Mouse (Mus musculus): ENCODE data around the gene Sp6. TPM values are rescaled to one million over a fixed set of nuclear protein-coding genes. Genes with fewer than 3 reads are reported as not detected.
A peak's percentile ranks its signal among the peaks of the same experiment; 100 is the strongest.

Gene Sp6
- total and polyA plus RNA-seq, 2 experiments = 0.04 to 0.09 TPM

DNA sequence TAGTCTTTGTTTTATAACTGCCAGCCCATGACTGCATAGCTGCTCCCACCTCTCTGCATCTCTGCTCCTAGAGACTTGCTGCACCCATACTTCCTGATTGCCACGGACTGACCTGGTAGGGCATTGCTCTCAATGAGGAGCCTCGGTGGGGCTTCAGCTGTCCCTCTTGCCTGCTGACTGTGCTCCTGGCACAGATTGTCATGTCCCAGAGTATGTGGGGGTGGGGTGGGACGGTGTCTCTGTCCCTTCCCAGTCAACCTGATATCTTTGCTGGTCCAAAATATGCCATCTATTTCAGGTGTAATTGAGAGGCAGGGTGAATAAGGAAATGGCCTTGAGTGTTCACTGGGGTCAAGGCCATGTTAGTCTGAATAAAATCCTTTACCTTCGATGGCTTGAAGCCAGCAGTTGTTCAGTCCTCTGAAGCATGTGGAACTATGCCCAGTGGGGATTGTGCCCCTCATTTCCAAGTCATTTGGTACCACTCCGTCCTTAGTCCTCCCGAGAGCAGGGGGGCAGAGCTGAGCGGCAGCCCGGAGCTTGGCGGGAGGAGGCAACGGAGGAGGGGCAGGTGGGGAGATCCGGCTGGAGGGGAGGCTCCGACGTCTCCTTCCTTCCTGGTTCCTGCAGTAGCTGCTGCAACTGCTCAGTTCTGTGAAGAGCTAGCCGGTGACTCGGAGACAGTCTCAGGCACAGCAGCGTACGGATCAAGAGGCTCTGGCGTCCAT, 37.2 kb downstream of the Sp6 start, which contains the start of gene Osbpl7:
Gene Osbpl7, plus strand, starts transcription at position 413 of the 728 bp plus-strand sequence.
- Histone ChIP-seq H3K27ac (replicated peaks; ENCODE audit: insufficient read depth, low read depth, low read length) (no peak within 1 kb of the TSS), H3K4me1 (ENCODE audit: control insufficient read depth, insufficient read depth, low read length) (peaks cover 8% of the 10 kb centered on the region), H3K36me3 (ENCODE audit: control insufficient read depth, insufficient read depth, low read length) (no peaks in the 10 kb centered on the region), H3K4me3 (ENCODE audit: insufficient read depth, low read depth, low read length) (peak within 1 kb of the TSS; percentile 62), H3K79me2 (ENCODE audit: control insufficient read depth, insufficient read depth, low read length) (no peaks in the 10 kb centered on the region), H3K9ac (ENCODE audit: low read depth, low read length) (peak within 1 kb of the TSS; percentile 62), H3K27me3 (ENCODE audit: control insufficient read depth, insufficient read depth, low read length) (no peaks in the 10 kb centered on the region)
- TF ChIP-seq CTCF (IDR thresholded peaks at IDR 0.05; ENCODE audit: low read depth, low read length) = peak; percentile 47
- 0 out of 2 replicates have a peak, but pooled peaks have one; percentile 30 for TF ChIP-seq POLR2A (IDR thresholded peaks at IDR 0.05; ENCODE audit: extremely low read depth, insufficient read depth, low read length)
- WGBS = 6% methylated on average over 18 of the region's 18 CpGs
- no peak for DNase-seq (ENCODE audit: extremely low read depth, low read depth, low spot score)

DNA sequence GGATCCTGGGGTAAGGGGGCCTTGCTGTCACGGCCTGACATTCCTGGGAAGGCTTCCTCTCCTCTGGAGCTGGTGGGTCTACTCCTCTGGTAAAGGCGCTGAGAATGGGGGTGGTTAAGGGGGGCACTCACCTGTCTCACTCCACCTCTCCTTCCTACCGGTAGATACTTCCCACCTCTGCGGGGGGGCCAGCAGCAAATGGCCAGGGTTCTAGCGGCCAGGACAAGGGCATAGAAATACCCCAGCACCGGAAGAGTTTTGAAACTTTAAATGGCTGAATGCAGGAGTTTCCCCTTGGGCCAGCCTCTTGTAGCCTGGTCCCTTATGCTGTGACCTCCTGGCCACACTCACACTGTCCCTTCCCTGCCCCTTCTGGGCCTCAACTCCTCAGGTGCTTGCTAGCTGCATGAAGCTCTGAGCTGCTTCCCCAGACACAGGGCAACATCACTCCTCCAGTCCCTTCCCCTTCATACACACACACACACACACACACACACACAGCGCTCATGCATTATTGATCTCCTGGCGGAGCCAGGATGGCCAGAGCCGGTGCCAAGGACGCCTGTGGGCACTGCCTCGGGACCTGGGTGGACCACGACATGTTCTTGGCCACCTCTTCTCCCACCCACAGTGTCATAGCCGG, 37.9 kb downstream of the Sp6 start:
- Histone ChIP-seq H3K79me2 (ENCODE audit: control insufficient read depth, insufficient read depth, low read length) (no peaks in the 10 kb centered on the region), H3K4me3 (ENCODE audit: insufficient read depth, low read depth, low read length) (peak overlapping the region; percentile 62), H3K27ac (replicated peaks; ENCODE audit: insufficient read depth, low read depth, low read length) (no peak overlapping the region), H3K4me1 (ENCODE audit: control insufficient read depth, insufficient read depth, low read length) (peaks cover 8% of the 10 kb centered on the region), H3K9ac (ENCODE audit: low read depth, low read length) (peak overlapping the region; percentile 62), H3K36me3 (ENCODE audit: control insufficient read depth, insufficient read depth, low read length) (no peaks in the 10 kb centered on the region), H3K27me3 (ENCODE audit: control insufficient read depth, insufficient read depth, low read length) (no peaks in the 10 kb centered on the region)
- TF ChIP-seq POLR2A (IDR thresholded peaks at IDR 0.05; ENCODE audit: extremely low read depth, insufficient read depth, low read length) = no peak
- WGBS = 2% methylated on average over 13 of the region's 13 CpGs
- DNase-seq (ENCODE audit: extremely low read depth, low read depth, low spot score) = peak; percentile 45

DNA sequence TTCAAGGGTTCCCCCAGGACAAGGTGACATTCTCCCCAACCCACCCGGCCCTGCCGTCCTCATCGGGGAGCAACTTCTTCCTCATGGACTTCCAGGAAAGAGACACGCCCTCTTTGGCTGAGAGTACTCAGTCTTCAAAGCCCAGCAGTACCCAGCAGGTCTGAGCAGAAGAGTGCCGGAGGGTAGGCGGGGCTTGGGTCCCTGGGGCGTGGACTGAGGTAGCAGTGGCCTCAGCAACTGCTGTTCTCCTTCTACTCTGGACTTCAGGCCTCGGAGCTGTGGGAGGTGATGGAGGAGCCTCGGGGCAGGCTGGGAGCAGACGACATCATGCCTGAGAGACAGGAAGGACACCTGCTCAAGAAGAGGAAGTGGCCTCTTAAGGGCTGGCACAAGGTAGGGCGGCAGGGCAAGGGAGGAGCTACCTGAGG, 39.0 kb downstream of the Sp6 start:
- WGBS = 49% methylated on average over 11 of the region's 11 CpGs
- no peak overlapping the region for H3K27ac ChIP-seq (replicated peaks; ENCODE audit: insufficient read depth, low read depth, low read length)
- no peaks in the 10 kb centered on the region for H3K79me2 ChIP-seq (ENCODE audit: control insufficient read depth, insufficient read depth, low read length)
- DNase-seq (ENCODE audit: extremely low read depth, low read depth, low spot score) = no peak
- H3K4me1 ChIP-seq (ENCODE audit: control insufficient read depth, insufficient read depth, low read length) = peaks cover 8% of the 10 kb centered on the region
- no peaks in the 10 kb centered on the region for H3K36me3 ChIP-seq (ENCODE audit: control insufficient read depth, insufficient read depth, low read length)
- TF ChIP-seq CTCF (IDR thresholded peaks at IDR 0.05; ENCODE audit: low read depth, low read length) (no peak), POLR2A (IDR thresholded peaks at IDR 0.05; ENCODE audit: extremely low read depth, insufficient read depth, low read length) (no peak)
- no peaks in the 10 kb centered on the region for H3K27me3 ChIP-seq (ENCODE audit: control insufficient read depth, insufficient read depth, low read length)
- H3K9ac ChIP-seq (ENCODE audit: low read depth, low read length) = no peak overlapping the region
- H3K4me3 ChIP-seq (ENCODE audit: insufficient read depth, low read depth, low read length) = no peak overlapping the region

DNA sequence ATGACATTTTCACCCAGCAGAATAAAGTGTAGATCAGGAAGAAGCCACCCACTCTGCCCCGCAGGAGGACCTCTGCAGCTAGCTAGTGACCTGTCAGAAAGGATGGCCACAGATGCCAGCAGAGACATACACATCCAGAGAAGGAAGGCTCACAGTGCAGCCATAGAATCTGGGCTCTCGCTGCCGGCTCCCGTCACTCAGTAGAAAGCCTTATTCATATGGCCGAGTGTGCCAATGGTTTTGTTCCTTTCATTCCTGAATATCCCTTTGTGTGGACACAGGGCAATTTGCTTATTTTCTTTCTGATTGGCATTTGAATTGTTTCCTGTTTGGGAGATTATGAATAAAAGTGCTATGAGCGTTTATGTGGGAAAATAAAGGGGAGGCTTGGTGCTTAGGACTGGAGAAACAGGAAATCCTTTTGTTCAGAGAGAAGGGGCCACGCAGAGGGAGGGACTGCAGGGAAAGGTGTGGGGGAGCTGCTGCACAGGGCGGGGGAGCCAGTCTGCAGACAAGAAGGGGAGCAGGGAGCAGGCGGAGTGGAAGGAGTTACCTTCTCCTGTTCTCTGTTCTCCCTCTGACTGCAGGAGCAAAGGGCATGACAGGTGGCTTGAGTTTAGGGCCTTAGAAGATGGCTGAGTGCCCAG, 50.2 kb downstream of the Sp6 start:
- Histone ChIP-seq H3K79me2 (ENCODE audit: control insufficient read depth, insufficient read depth, low read length) (no peaks in the 10 kb centered on the region), H3K4me1 (ENCODE audit: control insufficient read depth, insufficient read depth, low read length) (no peaks in the 10 kb centered on the region), H3K9ac (ENCODE audit: low read depth, low read length) (no peak overlapping the region), H3K27ac (replicated peaks; ENCODE audit: insufficient read depth, low read depth, low read length) (no peak overlapping the region), H3K27me3 (ENCODE audit: control insufficient read depth, insufficient read depth, low read length) (no peaks in the 10 kb centered on the region), H3K4me3 (ENCODE audit: insufficient read depth, low read depth, low read length) (no peak overlapping the region), H3K36me3 (ENCODE audit: control insufficient read depth, insufficient read depth, low read length) (no peaks in the 10 kb centered on the region)
- TF ChIP-seq POLR2A (IDR thresholded peaks at IDR 0.05; ENCODE audit: extremely low read depth, insufficient read depth, low read length) (no peak), CTCF (IDR thresholded peaks at IDR 0.05; ENCODE audit: low read depth, low read length) (no peak)
- no peak for DNase-seq (ENCODE audit: extremely low read depth, low read depth, low spot score)
- WGBS = 80% methylated on average over 9 of the region's 9 CpGs

DNA sequence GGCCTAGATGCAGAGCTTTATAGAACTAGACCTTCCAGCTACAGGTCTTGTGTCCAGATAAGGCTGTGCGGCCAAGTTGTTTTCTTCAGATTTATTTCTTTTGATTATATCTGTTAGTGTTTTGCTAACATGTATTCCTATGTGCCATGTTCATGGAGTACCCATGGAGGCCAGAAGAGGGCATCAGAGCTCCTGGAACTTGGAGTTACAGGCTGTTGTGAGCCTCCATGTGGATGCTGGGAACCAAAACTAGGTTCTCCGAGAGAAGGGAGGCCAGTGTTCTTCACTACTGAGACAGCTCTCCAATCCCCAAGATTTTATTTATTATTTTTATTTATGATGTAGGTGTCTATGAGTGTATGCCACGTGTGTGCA, 50.7 kb downstream of the Sp6 start:
- WGBS = 93% methylated on average over 3 of the region's 3 CpGs
- Histone ChIP-seq H3K4me3 (ENCODE audit: insufficient read depth, low read depth, low read length) (no peak overlapping the region), H3K27me3 (ENCODE audit: control insufficient read depth, insufficient read depth, low read length) (no peaks in the 10 kb centered on the region), H3K27ac (replicated peaks; ENCODE audit: insufficient read depth, low read depth, low read length) (no peak overlapping the region), H3K4me1 (ENCODE audit: control insufficient read depth, insufficient read depth, low read length) (no peaks in the 10 kb centered on the region), H3K79me2 (ENCODE audit: control insufficient read depth, insufficient read depth, low read length) (no peaks in the 10 kb centered on the region), H3K9ac (ENCODE audit: low read depth, low read length) (no peak overlapping the region), H3K36me3 (ENCODE audit: control insufficient read depth, insufficient read depth, low read length) (no peaks in the 10 kb centered on the region)
- no peak for DNase-seq (ENCODE audit: extremely low read depth, low read depth, low spot score)
- TF ChIP-seq POLR2A (IDR thresholded peaks at IDR 0.05; ENCODE audit: extremely low read depth, insufficient read depth, low read length) (no peak), CTCF (IDR thresholded peaks at IDR 0.05; ENCODE audit: low read depth, low read length) (no peak)
